Mouse (Mus musculus) G1E (cell line): Measurements from ENCODE around the gene Slc1a1.

Experiments
- CTCF ChIP-seq: IDR thresholded peaks from 2 replicates; pipeline ENCODE4 v1.5.1; 2012; ENCODE audit warnings: low read depth, low read length, inconsistent platforms, mixed read lengths
- GATA1 ChIP-seq: IDR thresholded peaks from 2 replicates; pipeline ENCODE4 v1.6.1; 2012; ENCODE audit warnings: borderline replicate concordance, low read length, inconsistent platforms, mixed read lengths
- GATA2 ChIP-seq: IDR thresholded peaks from 2 replicates; pipeline ENCODE4 v1.6.1; 2012; ENCODE audit warnings: low read depth, low read length, inconsistent platforms, borderline replicate concordance
- TAL1 ChIP-seq: conservative IDR thresholded peaks from 2 replicates; pipeline ENCODE4 v1.6.1; 2012; ENCODE audit warnings: low read depth, low read length, inconsistent platforms, mixed read lengths

GRCm38 (mm10) chr19:28835500-28835864 lies 633 bp downstream of the Slc1a1 start:
- no peak for TF ChIP-seq CTCF
- TF ChIP-seq GATA1 = no peak
- TF ChIP-seq GATA2 = no peak
- no peak for TF ChIP-seq TAL1
